Mouse (Mus musculus) C2C12 (cell line): Measurements from ENCODE around the gene Tns4.

Source experiments
- CEBPB ChIP-seq: IDR thresholded peaks from one replicate; pipeline ENCODE4 v1.6.1; 2011; ENCODE audit warnings: low read depth, mild to moderate bottlenecking, control low read depth, moderate library complexity
- CTCF ChIP-seq: IDR thresholded peaks from one replicate; pipeline ENCODE4 v1.5.1; 2011; ENCODE audit not compliant: control insufficient read depth, insufficient read depth, insufficient read length
- FOSL1 ChIP-seq: IDR thresholded peaks from one replicate; pipeline ENCODE4 v1.8.0; 2011; ENCODE audit warnings: mild to moderate bottlenecking, low read length; ENCODE audit not compliant: poor library complexity, insufficient read depth, severe bottlenecking
- MAX ChIP-seq: IDR thresholded peaks from one replicate; pipeline ENCODE4 v1.6.1; 2011; ENCODE audit warnings: mild to moderate bottlenecking, control low read depth
- MYOD1 ChIP-seq: IDR thresholded peaks from one replicate; pipeline ENCODE4 v1.6.1; 2011; ENCODE audit warnings: low read depth; ENCODE audit not compliant: control insufficient read depth, insufficient read length
- MYOG ChIP-seq: IDR thresholded peaks from one replicate; pipeline ENCODE4 v1.6.1; 2011; ENCODE audit not compliant: control insufficient read depth, insufficient read length; ENCODE audit errors: extremely low read depth
- USF1 ChIP-seq: IDR thresholded peaks from one replicate; pipeline ENCODE4 v1.6.1; 2011; ENCODE audit warnings: low read depth, mild to moderate bottlenecking, control low read depth, moderate library complexity

DNA sequence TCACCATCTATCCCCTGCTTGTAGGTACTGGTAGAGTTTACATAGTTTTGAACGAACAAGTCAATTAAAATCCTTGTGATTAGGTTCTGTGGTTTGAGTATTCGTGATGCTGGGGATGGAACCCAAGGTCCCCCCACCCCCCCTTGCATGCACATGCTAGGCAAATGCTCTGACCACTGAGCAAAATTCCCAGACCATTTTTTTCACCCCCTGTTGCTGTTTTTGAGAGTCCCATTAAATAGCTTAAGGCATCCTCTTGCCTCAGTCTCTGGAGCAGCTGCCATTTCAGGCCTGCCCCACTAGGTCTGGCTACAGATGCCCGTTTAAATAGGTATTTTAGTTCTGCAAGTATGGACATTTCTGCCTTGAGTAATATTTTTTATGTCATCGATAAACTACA lies 66.0 kb downstream of the Tns4 start:
- TF ChIP-seq CTCF (no peak), CEBPB (no peak), MAX (no peak), MYOD1 (no peak), MYOG (no peak), FOSL1 (no peak), USF1 (no peak)
